Mouse (Mus musculus) heart, postnatal 10 days (tissue): ENCODE measurements around the gene Pakap. TPM values are rescaled to one million over a fixed set of nuclear protein-coding genes. Genes with fewer than 3 reads are reported as not detected.
A peak's percentile ranks its signal among the peaks of the same experiment; 100 is the strongest.
"Not testable (repeated sequence)": the region's sequence is repeated elsewhere in the genome, so short reads cannot be mapped to it uniquely, and the experiment has no call there.

Experiments
- DNase-seq, 2 experiments: peaks; one replicate each; pipeline ENCODE4 v3.0.0; 2021
- intact Hi-C: fragments of 180-260 bp; cut with DNase I; formaldehyde crosslinking; loops from one replicate; pipeline ENCODE4 v1.15.1; 2025
- total RNA-seq, 2 experiments: library from RNA; stranded (reverse); gene quantifications; 2 replicates each; pipeline ENCODE4 v1.2.3; 2021

The Pakap gene
- total RNA-seq, 2 experiments from 2014 or later = 60.6 to 62.1 TPM

DNA sequence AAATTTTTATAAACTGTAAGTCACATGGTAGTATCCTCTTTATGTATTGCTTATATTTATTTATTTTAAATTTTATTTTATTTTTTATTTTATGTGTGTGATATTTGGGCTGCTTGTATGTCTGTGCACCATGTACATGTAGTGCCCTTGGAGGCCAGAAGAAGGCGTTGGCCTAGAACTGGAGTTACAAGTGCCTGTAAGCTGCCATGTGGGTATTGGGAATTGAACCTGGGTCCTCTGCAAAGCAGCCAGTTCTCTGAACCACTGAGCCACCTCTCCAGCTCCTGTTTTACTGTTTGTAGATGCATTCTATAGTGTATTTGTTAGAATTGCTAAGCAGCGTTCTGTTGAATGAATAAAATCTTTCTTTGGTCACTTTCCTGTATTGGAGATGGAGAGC is 320.3 kb downstream of the Pakap start:
- intact Hi-C loops = no loop called here
- no peak for DNase-seq

DNA sequence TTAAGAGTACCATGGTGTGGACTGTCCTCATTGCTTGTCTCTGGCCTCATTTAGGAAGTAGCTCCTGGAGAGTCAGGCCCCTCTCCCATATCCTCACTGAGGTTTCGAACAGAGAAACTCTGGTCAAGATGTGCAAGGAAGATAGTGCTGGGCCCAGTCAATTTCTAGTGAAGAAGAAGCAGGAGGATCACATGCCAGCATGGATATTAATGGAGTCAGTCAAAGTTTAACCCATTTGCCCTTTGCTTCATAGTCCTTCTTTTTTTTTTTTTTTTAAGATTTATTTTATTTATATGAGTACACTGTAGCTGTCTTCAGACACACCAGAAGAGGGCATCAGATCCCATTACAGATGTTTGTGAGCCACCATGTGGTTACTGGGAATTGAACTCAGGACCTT is 321.0 kb downstream of the Pakap start:
- intact Hi-C loops = not testable (repeated sequence)

DNA sequence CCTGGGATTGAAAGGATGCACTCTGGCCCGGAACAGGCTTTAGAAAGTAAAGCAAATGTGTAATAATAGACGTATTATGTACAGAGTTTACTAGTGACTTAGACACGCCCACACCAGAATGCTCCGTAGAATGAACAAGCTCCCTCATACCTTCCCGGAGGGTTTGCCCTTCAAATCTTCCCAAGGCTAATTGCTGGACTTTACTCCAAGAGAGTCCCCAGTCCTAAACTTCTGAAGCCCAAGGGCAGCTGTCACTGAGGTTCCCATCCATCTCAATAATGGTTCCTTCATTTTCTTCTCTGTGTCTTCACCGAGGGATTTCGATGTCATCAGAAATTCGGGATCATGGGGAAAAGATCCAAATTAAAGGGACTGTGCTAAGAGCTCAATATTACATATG is 321.8 kb downstream of the Pakap start:
- DNase-seq = no peak

More for the DNA sequence above, 321.0 kb downstream of the Pakap start:
- not testable (repeated sequence) for DNase-seq

DNA sequence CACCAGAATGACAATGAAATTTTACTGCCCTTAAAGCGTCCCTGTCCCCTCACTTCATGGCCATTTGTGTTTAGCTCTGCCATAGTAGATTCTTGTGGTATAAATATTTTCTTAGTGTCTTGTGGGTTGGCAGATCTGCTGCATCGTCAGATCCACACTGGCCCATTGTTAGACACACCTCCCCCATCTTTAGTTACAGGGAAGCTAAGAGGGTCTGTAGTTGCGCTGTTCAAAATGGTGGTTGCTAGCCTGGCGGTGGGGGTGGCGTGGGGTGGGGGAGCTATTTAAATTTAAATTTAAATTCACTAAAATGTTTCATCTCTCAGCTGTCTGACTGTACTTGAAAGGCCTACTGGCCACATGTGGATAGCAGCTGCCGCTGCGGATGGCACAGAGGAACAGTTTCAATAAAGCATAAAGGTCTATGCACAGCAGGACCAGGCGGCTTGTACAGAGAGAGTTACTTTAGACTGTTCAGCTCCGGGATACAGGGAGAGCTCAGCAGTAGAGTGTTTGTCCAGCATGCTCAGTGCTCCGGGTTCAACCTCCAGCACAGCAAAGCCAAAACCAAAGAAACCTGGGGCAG is 324.1 kb downstream of the Pakap start:
- no peak for DNase-seq
- intact Hi-C loops = no loop called here

More for the DNA sequence above, 321.8 kb downstream of the Pakap start:
- intact Hi-C loops = no loop called here

DNA sequence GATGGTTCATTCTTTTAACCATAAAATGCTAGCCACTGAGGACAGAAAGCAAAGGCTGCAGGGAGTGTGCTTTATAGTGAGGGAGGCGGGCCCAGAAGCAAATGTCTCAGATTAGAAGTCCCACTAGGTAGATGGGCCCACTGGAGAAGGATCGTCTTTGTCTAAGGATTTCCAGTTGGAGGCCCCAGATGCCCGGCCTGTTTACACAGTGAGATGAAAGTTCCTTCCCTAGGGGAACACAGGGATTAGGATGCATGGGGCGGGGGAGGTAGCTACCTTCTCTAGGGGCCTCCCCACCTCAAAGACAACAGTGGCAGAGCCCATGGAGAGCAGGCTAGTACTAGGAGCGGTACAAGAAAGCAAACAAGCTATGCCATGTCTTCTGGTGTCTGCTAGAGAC is 327.2 kb downstream of the Pakap start:
- intact Hi-C loops = no loop called here
- DNase-seq = no peak

DNA sequence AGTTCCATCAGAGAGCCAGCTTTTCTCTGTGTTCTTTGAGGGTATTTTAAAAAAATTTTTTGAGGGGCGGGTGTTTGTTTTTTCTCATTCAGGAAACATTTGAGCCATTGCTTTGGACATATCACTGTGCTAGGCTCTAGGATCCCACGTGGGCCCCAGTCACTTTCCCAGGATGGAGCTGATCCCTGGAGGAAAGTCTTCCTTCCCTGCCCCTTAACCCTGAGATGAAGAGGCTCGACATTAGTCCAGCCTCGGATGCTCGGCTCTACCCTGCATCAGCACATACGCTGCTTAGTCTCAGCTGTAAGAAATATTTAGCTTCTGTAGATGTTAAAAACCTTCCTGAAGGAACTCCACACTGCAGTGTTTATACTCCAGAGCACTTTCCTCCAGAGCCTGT is 327.9 kb downstream of the Pakap start:
- no peak for DNase-seq
- intact Hi-C loops = no loop called here

DNA sequence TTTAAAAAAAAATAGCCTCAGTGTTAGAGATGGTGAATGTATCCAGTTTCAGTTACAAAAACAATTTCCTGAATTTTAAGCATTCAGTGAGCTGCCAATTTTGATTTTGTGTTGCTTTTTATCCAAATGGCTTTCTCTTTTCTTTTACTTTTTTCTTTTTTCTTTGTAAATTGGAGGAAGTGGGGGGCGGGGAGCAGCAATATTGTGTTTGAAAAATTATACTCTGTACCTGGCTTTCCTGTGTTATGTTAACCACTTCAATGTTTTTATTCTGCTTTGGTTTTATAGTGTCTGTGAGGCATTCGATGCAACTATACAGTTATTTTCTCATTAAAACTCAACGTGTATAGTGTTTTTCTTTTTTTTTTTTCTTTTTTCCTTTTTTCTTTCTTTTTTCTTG is 328.7 kb downstream of the Pakap start:
- DNase-seq = no peak
- intact Hi-C loops = no loop called here

DNA sequence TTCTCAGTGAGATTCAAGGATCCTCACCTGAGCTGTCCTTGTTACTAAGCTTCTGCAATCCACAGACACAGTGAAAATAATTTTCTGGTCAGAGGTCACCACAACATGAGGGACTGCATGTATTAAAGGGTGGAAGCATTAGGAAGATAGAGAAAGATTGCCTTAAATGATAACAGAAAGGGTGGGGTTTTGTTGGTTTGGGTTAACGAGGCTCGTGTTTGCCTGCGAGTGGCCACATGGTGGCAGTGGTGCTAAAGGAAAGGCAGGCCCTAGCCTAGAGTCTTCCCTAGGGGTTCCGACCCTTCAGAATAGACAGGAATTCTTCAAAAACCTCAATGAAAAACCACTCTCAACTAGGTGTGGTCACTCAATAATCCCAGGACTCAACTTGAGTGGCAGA is 333.2 kb downstream of the Pakap start:
- peak; percentile 46 to 62 for DNase-seq
- intact Hi-C loops = loop anchor here (1.0 to 10.0 kb wide), 3 partner anchors 178 to 529 kb away; no protein-coding TSS in a partner anchor

DNA sequence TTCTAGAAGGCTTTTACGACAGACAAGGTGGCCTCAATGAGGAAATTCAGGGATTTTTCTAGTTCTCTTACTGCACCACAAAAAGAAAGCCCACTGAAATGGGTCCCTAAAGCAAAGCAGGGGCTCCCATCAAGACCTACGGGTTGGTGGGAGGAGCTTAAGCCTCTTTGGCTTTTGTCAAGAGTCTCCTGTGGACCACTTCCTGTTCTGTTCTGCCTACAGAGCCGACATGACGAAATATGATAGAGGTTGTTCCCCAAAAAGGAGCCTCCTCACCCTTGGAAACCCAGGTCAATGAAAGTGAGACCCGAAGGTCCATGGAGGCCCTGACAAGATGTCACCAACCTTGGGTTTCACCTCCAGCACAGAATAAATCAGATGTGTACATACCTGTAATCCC is 334.6 kb downstream of the Pakap start:
- DNase-seq = no peak
- intact Hi-C loops = loop anchor here (5.0 to 10.0 kb wide), 2 partner anchors 352 to 530 kb away; no protein-coding TSS in a partner anchor

DNA sequence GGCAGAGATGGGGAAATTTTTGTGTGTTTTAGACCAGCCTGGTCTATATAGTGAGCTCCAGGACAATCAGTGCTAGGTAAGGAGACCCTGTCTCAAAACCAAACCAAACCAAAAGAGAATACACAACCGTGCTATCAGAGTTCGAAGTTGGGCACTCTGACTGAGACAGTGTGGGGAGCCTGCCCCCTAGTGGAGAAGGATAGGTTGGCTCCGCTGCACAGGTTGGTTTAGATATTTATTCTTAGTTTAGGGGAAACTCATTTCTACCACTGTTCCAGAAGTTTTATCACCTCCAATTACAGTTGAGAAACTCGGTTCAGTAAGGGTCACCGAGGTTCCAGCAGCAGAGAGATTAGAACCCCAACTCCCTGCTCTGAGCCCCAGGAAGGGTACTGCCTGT is 336.2 kb downstream of the Pakap start:
- intact Hi-C loops = loop anchor here (1.0 to 10.0 kb wide), 3 partner anchors 233 to 532 kb away; no protein-coding TSS in a partner anchor
- peak; percentile 76 to 84 for DNase-seq

DNA sequence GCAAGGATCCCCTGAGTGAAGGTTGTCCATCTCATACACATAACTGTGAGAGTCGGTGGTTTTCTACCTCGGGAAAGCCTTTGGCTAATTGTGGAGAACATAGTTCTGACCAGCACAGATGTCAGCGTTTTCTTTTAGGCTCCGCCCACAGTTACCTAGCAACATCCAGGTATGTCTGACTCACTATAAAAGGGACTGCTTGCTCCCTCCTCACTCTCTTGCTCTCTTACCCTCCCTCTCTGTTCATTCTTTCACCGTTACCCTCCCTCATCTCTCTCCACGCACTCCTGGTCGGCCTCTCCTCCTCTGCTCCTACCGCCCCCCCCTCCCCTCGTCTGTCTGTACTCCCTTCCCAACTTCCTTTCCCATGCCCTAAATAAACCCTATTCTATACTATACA is 336.7 kb downstream of the Pakap start:
- DNase-seq = no peak
- intact Hi-C loops = loop anchor here (1.0 to 10.0 kb wide), 3 partner anchors 233 to 532 kb away; no protein-coding TSS in a partner anchor

DNA sequence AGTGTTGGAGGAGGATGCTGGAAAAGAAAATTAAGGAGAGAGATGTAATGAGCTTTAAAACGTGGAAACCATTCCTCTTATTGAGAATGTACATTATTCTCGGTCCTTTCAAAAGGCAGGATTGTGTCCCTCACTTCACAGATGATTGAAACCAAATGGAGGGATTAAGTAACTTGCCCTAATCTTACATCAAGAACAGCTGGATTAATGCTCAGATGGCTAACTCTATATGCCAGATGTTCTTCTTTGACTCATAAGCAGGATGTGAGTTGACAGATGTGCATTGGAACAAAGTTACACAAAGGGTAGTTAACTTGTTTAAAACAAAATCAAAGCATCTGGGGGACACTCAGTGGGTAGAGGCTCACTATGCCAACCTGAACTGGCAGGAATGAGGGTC is 338.7 kb downstream of the Pakap start:
- DNase-seq = no peak
- intact Hi-C loops = loop anchor here (10.0 kb wide), 1 partner anchor 348 kb away; no protein-coding TSS in a partner anchor

DNA sequence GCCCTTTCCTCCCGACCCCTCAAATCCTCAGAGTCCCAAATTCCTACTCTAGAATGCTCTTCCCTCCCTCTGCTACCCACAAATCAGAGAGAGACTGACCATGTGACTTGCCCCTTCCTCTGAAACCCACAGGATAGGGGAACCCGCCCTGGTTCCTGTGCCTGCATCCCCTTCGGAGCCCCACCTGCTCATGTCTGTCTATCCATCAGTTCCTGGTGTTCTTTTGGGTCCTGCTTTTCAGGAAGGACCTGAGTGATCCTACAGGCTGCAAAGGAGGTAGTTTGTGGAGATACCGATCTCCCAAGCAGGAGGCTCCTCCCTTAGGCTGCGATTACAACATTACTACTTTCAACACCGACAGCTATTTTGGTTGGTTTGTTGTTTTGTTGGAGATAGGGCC is 340.9 kb downstream of the Pakap start:
- intact Hi-C loops = loop anchor here (10.0 kb wide), 1 partner anchor 346 kb away; no protein-coding TSS in a partner anchor
- DNase-seq = no peak

DNA sequence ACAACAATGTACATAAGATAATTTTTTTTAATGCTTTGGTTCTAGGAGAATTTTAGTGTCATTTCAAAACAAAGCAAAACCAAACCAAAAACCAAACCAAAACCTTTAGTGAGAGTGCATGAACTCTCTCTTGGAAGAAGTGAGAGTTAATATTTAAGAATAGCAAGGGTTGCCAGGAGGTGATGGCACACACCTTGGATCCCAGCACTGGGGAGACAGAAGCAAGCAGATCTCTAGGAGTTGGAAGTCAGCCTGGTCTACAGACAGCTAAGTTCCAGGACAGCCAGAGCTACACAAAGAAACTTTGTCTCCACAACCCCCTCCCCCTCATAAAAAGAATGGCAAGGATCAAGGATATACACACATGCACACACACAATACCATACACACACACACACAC is 345.0 kb downstream of the Pakap start:
- intact Hi-C loops = no loop called here
- no peak for DNase-seq

DNA sequence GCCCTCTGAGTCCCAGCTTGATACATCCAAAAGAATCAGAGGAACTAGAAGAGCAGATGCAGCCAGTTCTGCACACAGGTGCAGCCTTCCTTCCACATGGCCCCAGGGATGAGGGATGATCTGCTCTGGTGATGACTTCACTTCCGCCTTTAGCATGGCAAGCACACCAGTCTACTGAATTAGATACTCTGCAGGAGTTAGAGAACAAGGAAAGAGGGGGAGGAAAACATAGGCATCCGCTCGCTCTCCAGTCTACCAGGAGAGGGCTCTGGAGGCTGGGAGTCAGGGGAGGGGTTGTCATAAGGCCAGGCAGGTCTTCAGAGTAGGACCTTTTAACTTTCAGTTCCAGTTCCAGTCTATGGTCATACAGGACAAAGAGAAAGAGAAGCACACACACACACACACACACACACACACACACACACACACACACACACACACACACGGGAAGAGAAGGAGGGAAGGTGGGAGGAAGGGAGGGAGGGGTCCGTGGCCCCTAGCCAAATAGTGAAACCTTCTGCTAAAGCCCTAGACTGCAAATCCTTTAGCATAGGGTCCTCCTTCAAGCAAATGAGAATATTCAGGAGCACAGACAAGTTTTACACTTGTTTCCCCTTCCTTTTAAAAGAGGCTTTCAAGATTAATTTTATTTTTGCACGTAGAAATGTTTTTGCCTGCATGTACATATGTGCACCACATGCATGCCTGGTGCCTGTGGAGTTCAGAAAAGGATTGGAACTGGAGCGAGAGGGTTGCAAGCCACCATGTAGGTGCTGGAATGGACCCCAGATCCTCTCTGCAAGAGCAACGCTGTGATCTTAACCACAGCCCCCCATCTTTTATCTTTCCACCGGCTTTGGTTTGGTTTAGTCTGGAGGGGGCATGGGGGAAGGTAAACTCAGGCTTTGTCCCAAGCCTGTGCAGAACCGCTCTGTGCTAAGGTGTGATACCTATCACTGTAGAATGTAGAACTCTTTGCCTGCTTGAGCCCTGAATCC is 346.5 kb downstream of the Pakap start:
- no peak for DNase-seq
- intact Hi-C loops = no loop called here

DNA sequence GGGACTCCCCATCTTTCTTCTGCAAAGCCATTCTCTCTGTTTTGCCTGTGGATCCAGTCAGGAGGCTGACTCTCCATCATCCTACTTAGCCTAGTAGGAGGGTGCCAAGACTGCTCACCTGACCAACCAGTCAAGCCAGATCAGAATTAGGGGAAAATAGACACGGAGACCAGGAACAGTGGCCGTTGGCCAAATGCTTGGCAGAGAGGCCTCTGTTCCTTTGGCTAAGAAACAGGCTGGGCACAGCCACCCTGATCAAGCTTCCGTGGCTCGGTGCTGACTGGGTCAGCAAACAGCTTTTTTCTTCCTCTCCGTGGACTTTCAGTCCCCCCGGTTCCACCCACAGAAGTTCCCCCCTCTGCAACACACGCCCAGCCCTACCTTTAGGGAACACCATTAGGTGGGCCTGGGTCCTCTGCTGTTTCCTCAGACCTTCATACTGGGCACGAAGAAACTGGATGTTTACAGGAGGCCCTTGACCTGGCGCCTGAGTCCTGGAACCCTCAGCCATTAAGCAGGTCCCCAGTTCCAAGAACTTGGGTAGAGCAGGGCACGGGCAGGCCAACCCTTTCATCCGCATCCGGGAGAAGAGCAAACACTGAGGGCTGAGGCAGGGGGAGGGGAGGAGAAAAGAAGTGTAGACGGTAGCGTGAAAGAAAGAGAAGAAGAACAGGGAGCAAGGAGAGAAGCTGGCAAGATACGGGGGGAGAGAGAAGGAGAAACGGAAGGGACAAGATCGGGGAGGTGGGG is 347.4 kb downstream of the Pakap start:
- peak; percentile 59 to 70 for DNase-seq
- intact Hi-C loops = no loop called here

DNA sequence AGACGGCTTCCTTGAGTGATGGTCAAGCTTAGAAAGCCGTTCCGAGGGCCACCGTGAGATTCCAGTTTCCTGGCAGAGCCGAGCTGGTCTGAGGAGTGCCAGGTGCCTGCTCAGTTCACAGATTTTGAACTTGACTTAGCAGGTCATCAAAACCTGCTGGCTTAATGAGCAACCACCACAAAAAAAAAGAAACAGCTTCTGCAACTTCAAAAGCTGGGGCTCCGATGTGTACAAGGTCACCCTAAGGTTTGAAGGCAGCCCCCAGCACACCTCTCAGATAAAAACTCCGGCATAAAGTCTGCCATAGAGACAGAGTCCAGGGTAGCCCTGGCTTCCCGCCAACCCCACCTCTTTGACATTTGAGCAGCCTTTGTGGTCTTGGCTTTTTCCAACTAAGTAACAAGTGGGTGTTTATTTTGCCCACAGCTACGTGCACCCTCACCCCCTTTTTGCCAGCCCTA is 348.3 kb downstream of the Pakap start, which contains the start of gene D630039A03Rik:
Gene D630039A03Rik (minus strand): TSS at position 97 of the 461 bp plus-strand sequence.
- intact Hi-C loops = no loop called here

DNA sequence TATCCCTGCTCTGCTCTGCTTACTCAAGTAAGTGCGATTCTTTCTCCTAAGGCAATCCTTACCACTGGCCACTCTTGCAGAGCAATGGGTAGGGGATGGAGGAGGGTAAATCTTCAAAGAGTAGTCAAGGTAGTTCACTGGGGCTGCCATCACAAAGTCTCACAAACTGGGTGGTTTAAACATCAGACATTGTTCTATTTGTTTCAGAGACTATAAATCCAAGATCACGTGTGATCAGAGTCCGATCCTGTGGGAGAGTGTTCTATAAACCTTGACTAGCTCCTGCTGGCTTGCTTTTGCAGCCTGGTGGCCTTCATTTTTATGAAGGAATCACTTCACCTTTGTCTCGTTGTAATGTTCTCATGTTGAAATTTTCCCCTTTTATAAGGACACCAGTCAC is 348.7 kb downstream of the Pakap start:
- intact Hi-C loops = no loop called here

More for the DNA sequence above, 348.3 kb downstream of the Pakap start, which contains the start of gene D630039A03Rik:
- DNase-seq = no peak

DNA sequence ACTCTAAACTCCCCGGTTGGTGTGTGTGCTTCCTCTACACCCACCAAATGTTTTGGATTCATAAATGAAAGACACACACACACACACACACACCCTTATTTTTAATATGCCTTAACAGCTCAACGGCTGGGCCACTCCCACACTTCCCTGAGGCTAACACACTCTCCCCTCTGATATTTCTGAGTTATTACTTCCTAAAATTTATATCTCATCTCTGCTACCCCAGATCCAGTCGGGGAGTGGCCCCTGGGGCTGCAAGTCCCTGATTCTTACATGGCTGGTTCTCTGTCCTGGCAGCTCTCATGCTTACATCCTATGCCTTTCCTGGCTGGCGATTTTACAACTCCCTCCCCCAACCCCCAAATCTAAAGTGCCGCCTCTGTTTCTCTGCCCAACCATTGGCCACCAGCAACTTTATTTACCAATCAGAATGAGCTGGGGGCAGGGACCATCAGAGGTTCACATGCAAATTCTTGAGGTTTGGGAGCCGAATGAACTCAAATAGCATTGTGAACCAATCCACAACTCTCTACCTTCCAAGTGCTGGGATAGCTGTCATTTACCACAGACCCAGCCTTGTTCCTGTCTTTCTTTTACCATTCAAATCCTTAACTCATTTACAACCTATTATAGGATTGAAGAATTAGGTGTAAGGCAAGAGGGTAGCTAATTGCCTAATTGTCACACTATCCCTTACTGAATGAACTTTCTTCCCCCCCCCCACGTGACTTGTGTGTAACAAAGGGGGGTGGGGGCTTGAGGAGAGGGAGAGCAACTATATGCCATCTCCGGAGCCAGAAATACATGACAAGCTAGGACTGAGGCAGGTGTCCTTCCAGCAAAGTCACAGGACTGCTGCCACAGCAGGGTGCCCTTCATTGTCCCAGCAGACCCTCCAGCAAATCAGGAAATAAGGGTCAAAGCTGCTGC is 351.8 kb downstream of the Pakap start:
- no peak for DNase-seq
- intact Hi-C loops = no loop called here

More for the DNA sequence above, 348.7 kb downstream of the Pakap start:
- no peak for DNase-seq
